Mouse (Mus musculus): ENCODE measurements at regions not wholly inside any gene's neighbourhood (a gene's known extent, or its start where the extent isn't known, plus 50 kb on each side); places are given as distances from the start of the nearest gene placed in this dataset.

DNA sequence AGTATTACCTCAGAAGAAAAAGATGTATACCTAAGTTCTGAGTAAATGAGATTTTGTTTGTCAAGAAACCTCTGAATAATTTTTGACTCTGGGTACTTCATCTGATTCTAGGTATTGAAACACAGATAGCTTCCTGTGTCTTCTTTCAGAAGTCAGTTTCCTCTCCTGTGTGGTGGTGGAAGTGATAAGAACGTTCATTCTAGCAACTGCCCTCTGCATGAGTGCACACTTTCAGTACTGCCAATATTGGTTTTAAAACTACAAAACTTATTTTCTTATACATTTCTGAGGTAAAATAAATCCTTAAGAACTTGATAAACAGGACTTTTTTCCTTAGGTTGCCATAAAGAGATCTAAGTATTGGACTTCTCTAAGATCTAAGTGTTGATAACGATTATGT lies 209.8 kb upstream of the Rasa1 start:
- TF ChIP-seq CTCF (IDR thresholded peaks at IDR 0.05; ENCODE audit: low read depth), result no peak
- no peak for TF ChIP-seq EP300 (IDR thresholded peaks at IDR 0.05; ENCODE audit: low read depth)

Measured in heart, postnatal 0 days (tissue).